Mouse (Mus musculus) testis, postnatal 10 days (tissue): ENCODE measurements around the gene Cdkn2aip.

ENCODE experiments used
- DNase-seq: peaks from one replicate; pipeline ENCODE4 v3.0.0; 2021; ENCODE audit warnings: low spot score

The Cdkn2aip gene

DNA sequence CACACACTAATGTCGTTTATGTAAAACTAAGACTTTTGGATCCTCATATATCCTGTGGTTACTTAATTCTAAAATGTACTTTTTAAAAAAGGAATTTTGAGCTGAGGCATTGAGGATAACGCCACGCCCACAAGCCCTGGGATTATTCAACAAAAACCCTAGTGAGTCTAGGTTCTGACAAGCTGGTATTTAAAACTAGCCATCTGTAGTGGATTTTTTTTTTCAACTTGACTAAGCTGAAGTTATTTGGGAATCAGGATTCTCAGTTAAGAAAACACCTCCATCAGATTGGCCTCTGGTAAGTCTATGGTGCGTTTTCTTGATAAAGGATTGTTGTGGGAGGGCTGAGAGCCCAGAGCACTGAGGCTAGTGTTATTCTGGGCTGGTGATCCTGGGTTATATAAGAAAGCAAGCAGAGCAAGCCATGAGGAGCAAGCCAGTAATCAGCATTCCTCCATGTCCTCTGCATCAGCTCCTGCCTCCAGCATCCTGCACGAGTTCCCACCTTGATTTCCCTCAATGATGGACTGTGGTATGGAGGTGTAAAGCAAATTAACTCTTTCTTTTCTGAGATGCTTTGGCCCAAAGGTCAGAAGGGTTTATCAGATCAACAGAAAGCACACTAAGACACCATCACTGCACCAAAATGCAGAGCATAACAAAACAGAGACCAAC, 18.2 kb downstream of the Cdkn2aip start:
- DNase-seq, result no peak

- peak; percentile 95 for DNase-seq
Measured at GRCm38 (mm10) chr8:47693119-47693518, 20.6 kb downstream of the Cdkn2aip start.

GRCm38 (mm10) chr8:47691831-47692230, 21.9 kb downstream of the Cdkn2aip start:
- DNase-seq, result no peak

- DNase-seq, result no peak
Measured at GRCm38 (mm10) chr8:47691303-47691702, 22.4 kb downstream of the Cdkn2aip start.

DNA sequence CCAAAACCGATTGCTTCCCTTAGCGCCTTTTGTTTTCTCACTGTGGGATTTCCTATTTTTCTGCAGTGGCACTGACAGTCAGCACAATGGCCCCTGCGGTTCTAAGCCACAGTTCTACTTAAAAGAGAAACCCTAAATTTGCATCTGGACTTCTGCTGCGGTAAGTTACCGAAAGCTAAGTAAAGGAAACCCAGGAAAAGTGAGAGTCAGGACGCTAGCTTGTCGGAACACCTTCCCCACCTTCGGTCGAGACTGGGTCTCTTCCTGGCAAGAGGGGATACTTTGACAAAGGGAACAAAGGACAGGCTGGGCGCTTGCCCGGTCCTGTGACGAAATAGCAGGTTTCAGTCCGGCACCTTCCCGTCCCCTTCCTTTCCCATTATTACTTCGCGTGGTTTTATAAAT, 23.1 kb downstream of the Cdkn2aip start:
- no peak for DNase-seq

DNA sequence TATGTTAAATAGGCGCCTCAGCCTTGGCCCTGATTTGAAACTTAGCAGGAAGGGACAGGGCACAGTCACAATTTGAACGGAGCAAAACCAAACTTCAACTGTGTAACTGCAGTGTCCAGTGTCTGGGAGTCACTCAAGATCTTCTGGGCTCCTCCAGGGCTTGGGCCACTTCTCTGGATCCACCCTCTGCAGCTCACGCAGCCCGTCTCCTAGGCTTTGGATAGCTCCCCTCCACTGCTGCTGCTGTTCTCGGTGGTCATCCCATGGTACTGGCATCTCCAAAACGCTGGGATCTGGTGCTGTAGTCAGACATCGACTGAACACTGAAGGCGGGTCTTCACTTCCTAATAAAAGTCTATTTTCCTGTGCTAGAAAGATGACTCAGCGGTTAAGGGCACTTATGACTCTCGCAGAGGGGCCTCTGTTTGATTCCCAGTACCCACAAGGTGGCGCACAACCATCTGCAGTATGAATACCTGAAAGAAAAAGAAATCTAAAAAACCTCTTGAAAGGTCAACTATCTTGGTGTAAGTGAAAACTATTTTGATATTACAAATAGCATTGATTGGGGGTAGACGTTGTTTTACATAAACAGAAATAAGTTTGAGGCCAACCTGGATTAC, 23.9 kb downstream of the Cdkn2aip start:
- DNase-seq, result no peak

DNA sequence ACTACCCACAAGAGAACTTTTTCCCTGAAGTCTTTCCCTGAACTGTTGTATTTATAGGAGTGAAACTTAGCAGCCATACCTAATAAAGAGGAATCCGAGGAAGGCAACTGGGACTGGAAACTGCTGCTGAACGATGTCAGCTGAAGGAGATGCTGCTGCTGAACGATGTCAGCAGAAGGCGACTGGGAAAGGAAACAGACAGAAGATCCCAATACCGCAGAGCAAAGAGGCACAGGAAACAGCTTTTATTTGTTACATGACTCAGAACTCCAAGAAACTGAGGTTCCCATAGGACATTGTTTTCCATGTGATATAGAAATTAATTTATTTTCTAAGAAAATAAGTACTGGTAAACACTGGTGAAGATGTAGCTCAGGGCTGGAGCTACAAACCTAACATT, 29.3 kb downstream of the Cdkn2aip start:
- DNase-seq, result no peak

DNA sequence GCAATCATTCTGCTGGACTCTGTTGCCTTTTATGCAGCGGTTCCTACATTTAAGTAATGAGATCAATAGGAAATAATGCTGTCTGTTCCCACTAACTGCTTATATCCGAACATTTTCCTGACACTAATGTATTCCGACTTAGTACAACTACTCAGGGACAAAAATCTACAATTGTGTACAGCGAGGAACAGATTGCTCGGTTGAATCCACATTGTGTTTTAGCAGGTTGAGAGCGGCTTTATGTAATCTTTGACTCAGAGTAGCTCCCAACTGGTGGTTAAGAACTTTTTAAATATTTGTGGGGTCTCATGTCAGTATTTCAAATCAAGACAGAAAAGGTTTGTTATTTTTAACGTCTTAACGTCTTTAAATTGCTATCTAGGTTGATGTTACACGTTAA, 29.7 kb downstream of the Cdkn2aip start:
- DNase-seq, result no peak

DNA sequence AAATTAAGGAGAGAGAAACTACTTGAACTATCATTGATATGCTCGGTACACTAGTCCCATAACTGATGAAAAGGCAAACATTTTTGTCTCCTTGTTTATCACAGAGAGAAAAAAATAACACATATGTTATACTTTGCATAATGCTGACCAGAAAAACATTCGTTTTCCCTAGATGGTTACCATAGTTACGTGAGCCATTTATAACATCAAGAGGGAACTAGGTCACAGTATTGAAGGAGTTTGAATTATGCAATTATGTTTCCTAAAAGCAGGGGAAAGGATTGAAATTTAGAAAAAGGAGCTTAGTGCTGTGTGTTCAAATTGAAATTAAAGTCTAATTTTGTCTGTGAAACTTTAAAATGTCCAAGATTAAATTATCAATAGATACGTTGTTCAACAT, 33.4 kb downstream of the Cdkn2aip start:
- no peak for DNase-seq

- DNase-seq, result no peak
Measured at GRCm38 (mm10) chr8:47679603-47680002, 34.1 kb downstream of the Cdkn2aip start.

GRCm38 (mm10) chr8:47676631-47677030, 37.1 kb downstream of the Cdkn2aip start:
- DNase-seq, result no peak

- no peak for DNase-seq
Measured at GRCm38 (mm10) chr8:47676224-47676623, 37.5 kb downstream of the Cdkn2aip start.

DNA sequence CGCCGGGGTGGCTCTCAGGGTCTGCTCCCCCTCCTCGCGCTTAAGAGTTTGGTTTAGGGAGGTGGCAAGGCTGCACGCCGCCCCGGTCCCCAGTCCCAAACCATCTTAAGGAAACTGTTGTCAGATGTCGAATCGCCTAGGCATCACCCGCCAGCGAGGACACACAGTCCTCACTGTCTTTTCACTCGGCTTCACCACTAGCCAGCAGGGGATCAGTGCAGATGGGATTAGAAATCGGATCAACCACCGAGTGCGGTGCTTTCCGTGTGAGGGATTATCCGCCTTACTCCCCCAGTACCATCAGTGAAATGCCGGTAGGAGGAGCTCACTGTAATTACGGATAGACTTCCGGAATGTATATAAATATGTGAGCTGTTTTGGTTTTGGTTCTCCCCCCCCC, 37.9 kb downstream of the Cdkn2aip start:
- DNase-seq, result no peak

- peak; percentile 100 for DNase-seq
Measured at GRCm38 (mm10) chr8:47674777-47675710, 38.7 kb downstream of the Cdkn2aip start, which contains the start of gene Ing2. Ing2 (minus strand) TSS chr8:47675556.

- no peak for DNase-seq
Measured at GRCm38 (mm10) chr8:47674140-47674776, 39.5 kb downstream of the Cdkn2aip start.

DNA sequence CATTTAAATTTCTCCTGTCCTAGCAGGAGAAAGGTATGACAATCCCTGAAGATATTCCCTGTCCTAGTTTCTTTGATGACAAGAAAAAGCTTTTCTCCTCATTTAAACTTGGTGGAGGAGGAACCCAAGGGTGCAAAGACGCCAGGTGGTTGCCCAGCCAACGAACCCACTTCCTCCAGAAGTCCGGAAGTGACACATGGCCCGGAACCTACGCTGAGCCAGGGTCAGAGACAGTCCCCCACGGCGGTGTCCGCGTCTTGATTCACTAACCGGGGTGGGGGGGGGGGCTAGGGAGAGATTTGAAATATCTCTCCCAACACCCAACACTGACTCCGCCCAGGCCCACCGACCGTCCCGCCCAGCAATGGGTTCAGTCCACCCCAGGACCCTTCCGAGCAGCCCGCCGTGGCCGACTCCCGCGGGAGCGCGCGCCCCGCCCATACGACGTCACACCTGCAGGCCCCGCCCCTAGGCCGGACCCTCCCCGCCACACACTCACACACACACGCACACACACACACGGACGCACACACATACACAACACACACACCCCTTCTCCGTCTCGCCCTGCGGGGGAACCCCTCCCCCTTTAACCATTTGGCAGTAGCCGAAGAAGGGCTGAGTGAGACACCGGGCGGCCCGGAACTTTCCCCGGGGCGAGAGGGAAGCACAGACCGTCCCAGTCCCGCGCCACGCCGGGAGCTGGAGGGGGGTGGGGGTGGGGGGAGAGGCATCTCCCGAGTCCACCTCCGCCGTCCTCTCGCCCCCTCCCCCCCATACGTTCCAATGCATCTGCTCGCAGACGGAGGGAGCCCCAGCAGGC, 40.2 kb downstream of the Cdkn2aip start:
- DNase-seq, result peak; percentile 98

- no peak for DNase-seq
Measured at GRCm38 (mm10) chr8:47664231-47664785, 49.4 kb downstream of the Cdkn2aip start.

GRCm38 (mm10) chr8:47663201-47663600, 50.5 kb downstream of the Cdkn2aip start:
- peak; percentile 7 for DNase-seq

DNA sequence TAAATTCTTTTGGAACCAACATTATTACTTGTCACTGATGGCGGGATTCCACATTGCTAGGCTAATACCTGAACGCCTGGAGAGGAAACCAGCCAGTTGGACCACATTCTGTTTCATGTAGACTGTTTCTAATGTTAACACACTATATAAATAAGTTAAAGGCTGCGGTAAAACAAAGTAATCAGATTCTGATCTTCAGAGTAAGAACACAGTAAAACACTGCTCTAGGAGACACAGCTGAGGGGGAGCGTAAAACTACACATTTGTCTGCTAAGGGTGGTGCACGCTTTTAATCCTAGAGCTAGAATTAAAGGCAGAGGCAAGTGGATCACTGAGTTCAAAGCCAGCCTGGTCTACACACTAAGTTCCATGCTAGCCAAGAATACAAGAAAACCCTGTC, 51.0 kb downstream of the Cdkn2aip start:
- DNase-seq, result peak; percentile 9

DNA sequence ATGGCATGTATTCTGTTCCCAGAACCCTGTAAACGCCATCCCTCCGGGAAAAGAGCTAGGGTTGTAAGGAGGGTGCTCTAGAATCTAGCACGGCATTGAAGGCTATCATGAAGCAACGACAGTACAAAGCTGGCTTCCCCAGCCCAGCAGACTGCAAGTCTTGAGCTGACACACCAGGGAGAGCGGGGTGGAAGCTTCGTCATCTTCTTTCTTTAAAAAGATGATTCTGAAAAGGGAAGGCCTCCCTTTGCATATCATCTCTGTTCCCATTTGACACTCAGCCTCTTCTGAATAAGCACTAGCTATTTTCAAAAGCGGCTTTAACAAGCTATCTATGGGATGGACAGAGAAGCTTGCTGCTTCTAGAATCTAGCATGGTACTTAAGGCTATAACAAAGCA, 53.3 kb downstream of the Cdkn2aip start:
- no peak for DNase-seq

DNA sequence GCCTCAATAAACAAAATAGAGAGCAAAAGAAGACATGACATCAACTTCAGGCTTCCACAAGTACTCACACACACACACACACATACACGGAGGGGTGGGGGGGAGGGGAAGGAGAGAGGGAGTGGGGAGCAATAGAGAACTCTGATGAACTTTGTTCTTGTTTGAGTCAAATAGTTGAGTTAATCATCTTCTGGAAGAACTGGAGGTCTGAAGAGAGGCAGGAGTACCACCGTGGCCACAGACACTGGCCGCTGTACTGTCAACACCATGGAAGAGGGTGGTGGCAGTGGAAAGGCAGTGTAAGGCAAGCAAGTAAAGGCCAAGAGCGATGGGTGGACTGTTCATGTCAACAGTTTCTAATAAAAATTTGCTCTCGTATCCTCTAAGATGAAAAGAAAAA, 54.3 kb downstream of the Cdkn2aip start:
- no peak for DNase-seq
